Mouse (Mus musculus) fat pad, adult 2 months (tissue): ENCODE data around the gene Zfp672.

Experiments
- DNase-seq: peaks from one replicate; pipeline ENCODE4 v3.0.0-alpha.2; 2011; ENCODE audit warnings: low read depth, low spot score; ENCODE audit errors: extremely low read depth

Zfp672 gene

GRCm38 (mm10) chr11:58289992-58290682 is 40.0 kb downstream of the Zfp672 start:
- DNase-seq = no peak

DNA sequence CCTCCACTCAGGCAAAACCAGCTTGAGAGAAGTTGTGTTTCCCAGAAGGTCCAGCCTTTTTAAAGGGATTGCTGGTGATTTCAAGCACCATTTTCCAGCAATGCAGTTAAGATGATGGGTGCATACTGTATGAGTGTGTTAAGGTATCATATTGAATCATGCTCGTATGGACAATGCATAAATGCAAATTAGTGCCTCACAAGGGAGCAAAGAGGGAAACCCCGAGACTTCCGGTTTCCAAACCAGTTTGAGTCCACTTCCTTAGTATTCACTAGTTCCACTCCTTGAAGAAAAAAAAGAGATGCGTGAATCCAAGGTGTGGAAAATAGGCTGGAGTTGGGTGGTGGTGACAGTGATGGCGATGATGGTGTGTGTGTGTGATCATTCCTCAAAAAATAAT is 47.6 kb downstream of the Zfp672 start:
- no peak for DNase-seq

GRCm38 (mm10) chr11:58281970-58282496 is 48.1 kb downstream of the Zfp672 start:
- DNase-seq = no peak

- DNase-seq = no peak
Observed at GRCm38 (mm10) chr11:58275756-58276155, 54.4 kb downstream of the Zfp672 start.

GRCm38 (mm10) chr11:58274572-58274971 is 55.6 kb downstream of the Zfp672 start, which contains the start of gene 4930438A08Rik:
Gene 4930438A08Rik, plus strand, starts transcription at chr11:58274799.
- DNase-seq = no peak

DNA sequence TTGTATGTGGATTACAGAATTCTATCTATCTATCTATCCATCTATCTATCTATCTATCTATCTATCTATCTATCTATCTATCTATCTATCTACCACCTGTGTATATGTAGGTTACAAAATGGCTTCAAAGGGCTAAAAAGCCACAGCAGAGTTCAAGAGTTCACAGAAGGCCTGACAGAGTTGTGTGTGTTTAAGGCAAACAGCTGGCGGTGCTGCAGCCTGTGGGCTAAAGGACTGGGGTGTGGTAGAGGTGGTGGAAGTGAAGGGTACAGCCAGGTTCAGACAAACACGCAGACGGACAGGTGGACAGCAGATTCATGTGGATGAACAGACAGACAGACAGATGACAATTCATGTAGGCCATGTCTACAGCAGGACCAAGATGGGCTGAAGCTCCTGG is 61.9 kb downstream of the Zfp672 start:
- no peak for DNase-seq
